ENCODE assay signal across 8 mouse cellular contexts in the genomic region with DNA sequence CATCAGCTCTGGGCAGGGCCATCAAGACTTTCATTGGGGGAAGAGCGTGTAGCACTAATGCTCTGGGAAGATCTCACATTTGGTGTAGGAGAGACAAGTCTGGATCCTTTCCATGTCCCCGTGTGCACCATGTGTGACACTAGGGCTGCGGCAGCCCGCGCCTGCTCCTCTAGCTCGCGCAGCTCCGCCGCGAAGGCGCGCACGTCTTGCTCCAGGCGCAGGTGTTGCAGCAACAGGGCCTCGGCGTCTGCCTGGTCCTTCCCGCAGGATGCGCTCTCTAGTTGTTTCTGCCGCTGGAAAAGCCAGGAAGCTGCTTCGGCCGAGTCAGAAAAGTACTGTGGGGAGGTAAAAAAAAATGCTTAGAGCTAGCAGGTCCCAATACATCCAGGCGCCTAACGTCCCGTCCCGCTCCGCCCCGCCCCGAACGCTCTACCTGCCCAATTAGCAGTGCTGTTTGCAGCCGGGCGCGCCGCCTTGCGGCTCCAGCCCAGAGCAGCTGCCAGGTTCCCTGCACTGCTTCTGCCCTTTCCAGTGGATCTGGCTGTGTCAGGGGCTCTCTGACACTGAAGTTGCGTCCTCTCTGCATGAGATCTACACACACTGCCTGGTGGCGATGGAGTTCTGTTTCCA. TPM values are rescaled to one million over a fixed set of nuclear protein-coding genes. Genes with fewer than 3 reads are reported as not detected.
DNase-seq lines count a peak whose midpoint lies in the region; ATAC-seq and TF ChIP-seq lines count a peak whose summit lies in the region.

No protein-coding gene starts in this region.

- no peak for DNase-seq in layer of hippocampus, adult 2 months (ENCODE audit: low spot score in 2 of 2)
- no peak for DNase-seq in layer of hippocampus, postnatal 10 days (ENCODE audit: low spot score in 2 of 2)
- peak; percentile 77 for DNase-seq in embryonic facial prominence, embryonic 10.5 days (ENCODE audit: low spot score)
- DNase-seq in heart, postnatal 14 days: peak; percentile 56 to 72
- peak; percentile 73 to 80 for DNase-seq in kidney, postnatal 25 days
- peak; percentile 69 for DNase-seq in ovary, postnatal 36 days (ENCODE audit: low spot score)
- peak; percentile 46 to 65 for DNase-seq in urinary bladder, postnatal 36 days (ENCODE audit: low spot score in 2 of 2)

- peak; percentile 86 for ATAC-seq in lung, embryonic 16.5 days (ENCODE audit: low read depth)

- H3K27ac ChIP-seq in layer of hippocampus, adult 2 months: no peak overlapping the region
- no peak overlapping the region for H3K27ac ChIP-seq in embryonic facial prominence, embryonic 10.5 days (replicated peaks)
- no peak overlapping the region for H3K27ac ChIP-seq in lung, embryonic 16.5 days (ENCODE audit: low read length)

- peaks cover 61% of the 10 kb centered on the region for H3K27me3 ChIP-seq in embryonic facial prominence, embryonic 10.5 days (replicated peaks; ENCODE audit: low read depth, poor library complexity, severe bottlenecking)
- peaks cover 14% of the 10 kb centered on the region for H3K27me3 ChIP-seq in lung, embryonic 16.5 days (ENCODE audit: control insufficient read depth, insufficient read depth, low read depth, low read length)

- H3K4me2 ChIP-seq in lung, embryonic 16.5 days (ENCODE audit: low read depth, low read length): peak overlapping the region; percentile 56

- peak overlapping the region; percentile 39 for H3K9ac ChIP-seq in lung, embryonic 16.5 days (ENCODE audit: low read length)

- WGBS in embryonic facial prominence, embryonic 10.5 days: 2% methylated on average over 36 of the region's 36 CpGs
- WGBS in lung, embryonic 16.5 days: 2% methylated on average over 36 of the region's 36 CpGs

- H3K36me3 ChIP-seq in embryonic facial prominence, embryonic 10.5 days (replicated peaks): no peaks in the 10 kb centered on the region
- H3K36me3 ChIP-seq in lung, embryonic 16.5 days (ENCODE audit: control insufficient read depth, insufficient read depth, low read length): no peaks in the 10 kb centered on the region

- no peaks in the 10 kb centered on the region for H3K9me3 ChIP-seq in embryonic facial prominence, embryonic 10.5 days
- no peaks in the 10 kb centered on the region for H3K9me3 ChIP-seq in lung, embryonic 16.5 days (ENCODE audit: control insufficient read depth, low read length)

- intact Hi-C loops in heart, postnatal 14 days (cut with DNase I): no loop called here

- TF ChIP-seq CTCF in layer of hippocampus, adult 2 months (conservative IDR thresholded peaks at IDR 0.05): peak; percentile 67

- peaks cover 21% of the 10 kb centered on the region for H3K4me1 ChIP-seq in embryonic facial prominence, embryonic 10.5 days
- peaks cover 3% of the 10 kb centered on the region for H3K4me1 ChIP-seq in lung, embryonic 16.5 days (replicated peaks; ENCODE audit: control insufficient read depth, insufficient read depth, low read length)

- H3K4me3 ChIP-seq in layer of hippocampus, adult 2 months: peak overlapping the region; percentile 46
- peak overlapping the region; percentile 51 for H3K4me3 ChIP-seq in embryonic facial prominence, embryonic 10.5 days
- peak overlapping the region; percentile 41 for H3K4me3 ChIP-seq in lung, embryonic 16.5 days (ENCODE audit: low read length)

RNA-seq across cellular contexts. Expression of a gene that starts 43.0 kb away (rescaled TPM):
- 1 to 10 TPM; 3.8 to 6.4 TPM for total RNA-seq in layer of hippocampus, adult 2 months (2021)
- 1 to 10 TPM; 4.4 to 5.1 TPM for total RNA-seq in layer of hippocampus, postnatal 10 days (2021)
- polyA plus RNA-seq in embryonic facial prominence, embryonic 10.5 days (2016; fragmentation: Nextera tagmentation; extraction: Ambion mirVana): 1.8 and 2.8 TPM in 2 replicates
- total RNA-seq in heart, postnatal 14 days (2021): 1 to 10 TPM; 1.9 to 2.5 TPM
- 1.1 and 1.4 TPM in 2 replicates for polyA plus RNA-seq in lung, embryonic 16.5 days (2015; fragmentation: Nextera tagmentation; extraction: Ambion mirVana)

RNA-seq across cellular contexts. Expression of a gene that starts 48.9 kb away (rescaled TPM):
- 1 to 10 TPM; 1.1 to 2.4 TPM for total RNA-seq in layer of hippocampus, adult 2 months (2021)
- total RNA-seq in layer of hippocampus, postnatal 10 days (2021): 1 to 10 TPM; 2.2 to 3.1 TPM
- polyA plus RNA-seq in embryonic facial prominence, embryonic 10.5 days (2016; fragmentation: Nextera tagmentation; extraction: Ambion mirVana): 5.6 and 6.2 TPM in 2 replicates
- 1 to 10 TPM; 1.1 to 2.1 TPM for total RNA-seq in heart, postnatal 14 days (2021)
- polyA plus RNA-seq in lung, embryonic 16.5 days (2015; fragmentation: Nextera tagmentation; extraction: Ambion mirVana): 2.3 and 4.3 TPM in 2 replicates

RNA-seq across cellular contexts. Expression of a gene that starts 48.9 kb away (rescaled TPM):
- total RNA-seq in layer of hippocampus, adult 2 months (2021): 1 to 10 TPM; 5.5 to 6.6 TPM
- total RNA-seq in layer of hippocampus, postnatal 10 days (2021): 1 to 10 TPM; 6.7 to 9.5 TPM
- polyA plus RNA-seq in embryonic facial prominence, embryonic 10.5 days (2016; fragmentation: Nextera tagmentation; extraction: Ambion mirVana): 20.4 and 20.6 TPM in 2 replicates
- total RNA-seq in heart, postnatal 14 days (2021): 1 to 10 TPM; 7.5 to 8.8 TPM
- polyA plus RNA-seq in lung, embryonic 16.5 days (2015; fragmentation: Nextera tagmentation; extraction: Ambion mirVana): 21.2 and 22.9 TPM in 2 replicates

Comparison
In these comparisons a context has a peak if more than half of its experiments do, and no peak if none do; other contexts are left out.
1. DNase-seq: peak in embryonic facial prominence, embryonic 10.5 days (single experiment), heart, postnatal 14 days (2 of 2), kidney, postnatal 25 days (2 of 2), ovary, postnatal 36 days (single experiment) and urinary bladder, postnatal 36 days (2 of 2); none in layer of hippocampus, adult 2 months (0 of 2) and layer of hippocampus, postnatal 10 days (0 of 2).
2. Peak in every context shown above with its lines, with median percentiles within 50 percentile points of each other: H3K4me3 ChIP-seq.